Mouse (Mus musculus) embryonic fibroblast, embryonic 13.5 days (primary cell): ENCODE measurements around the gene Snx30.

Source experiments
- CTCF ChIP-seq: IDR thresholded peaks from 2 replicates; pipeline ENCODE4 v1.5.1; 2011; ENCODE audit warnings: mild to moderate bottlenecking, control low read depth, low read length, moderate library complexity, borderline replicate concordance; ENCODE audit not compliant: insufficient read depth
- POLR2A ChIP-seq: IDR thresholded peaks from 2 replicates; pipeline ENCODE4 v1.6.1; 2011; ENCODE audit warnings: low read depth, mild to moderate bottlenecking, control low read depth, low read length, moderate library complexity

- TF ChIP-seq POLR2A (no peak), CTCF (no peak)
Observed at GRCm38 (mm10) chr4:59879444-59879843, 73.8 kb downstream of the Snx30 start.
